Mouse (Mus musculus) MEL (cell line): Measurements from ENCODE around the gene Ppp1r8. TPM values are rescaled to one million over a fixed set of nuclear protein-coding genes. Genes with fewer than 3 reads are reported as not detected.
A peak's percentile ranks its signal among the peaks of the same experiment; 100 is the strongest.
"Not testable (repeated sequence)": the region's sequence is repeated elsewhere in the genome, so short reads cannot be mapped to it uniquely, and the experiment has no call there.

Experiments used
- DNase-seq: peaks from one replicate; pipeline ENCODE4 v3.0.0; 2011; ENCODE audit warnings: low read depth, low spot score
- H3K27ac ChIP-seq: 2 replicates; pipeline ENCODE4 v1.5.1; 2012; ENCODE audit warnings: low read depth, mild to moderate bottlenecking, control low read depth, low read length, moderate library complexity; ENCODE audit not compliant: control insufficient read depth
- H3K27me3 ChIP-seq, 2 experiments: fragments of 150-350 bp in 1 of 2; sonication (generic) in 1 of 2; 2 replicates each; pipeline ENCODE4 v1.6.1; 2012; ENCODE audit warnings: low read length in 2 of 2, mild to moderate bottlenecking in 2 of 2, improper control_type of control experiment in 1 of 2, moderate library complexity in 1 of 2; ENCODE audit not compliant: insufficient read depth in 2 of 2, control insufficient read depth in 1 of 2
- H3K36me3 ChIP-seq, 2 experiments: 2 replicates each; pipeline ENCODE4 v1.6.1; 2012 to 2014; ENCODE audit warnings: low read length in 2 of 2, improper control_type of control experiment in 1 of 2, inconsistent platforms in 1 of 2, mild to moderate bottlenecking in 1 of 2; ENCODE audit not compliant: insufficient read depth in 2 of 2, control insufficient read depth in 1 of 2
- H3K4me1 ChIP-seq, 2 experiments: fragments of 150-350 bp in 1 of 2; sonication (generic) in 1 of 2; 2 replicates each; pipeline ENCODE4 v1.6.1; 2012; ENCODE audit warnings: low read length in 2 of 2, improper control_type of control experiment in 1 of 2, mild to moderate bottlenecking in 1 of 2; ENCODE audit not compliant: insufficient read depth in 2 of 2, control insufficient read depth in 1 of 2
- H3K4me3 ChIP-seq, 2 experiments: fragments of 150-350 bp in 1 of 2; sonication (generic) in 1 of 2; 2 replicates each; pipeline ENCODE4 v1.5.1; 2012; ENCODE audit warnings: low read depth in 2 of 2, low read length in 2 of 2, mild to moderate bottlenecking in 2 of 2, moderate library complexity in 2 of 2, control low read depth in 1 of 2, improper control_type of control experiment in 1 of 2; ENCODE audit not compliant: control insufficient read depth in 1 of 2, insufficient read depth in 1 of 2
- H3K79me2 ChIP-seq: 2 replicates; pipeline ENCODE4 v1.6.1; 2012; ENCODE audit warnings: mild to moderate bottlenecking, low read length, moderate library complexity; ENCODE audit not compliant: control insufficient read depth, poor library complexity, insufficient read depth
- H3K9ac ChIP-seq: 2 replicates; pipeline ENCODE4 v1.6.1; 2012; ENCODE audit warnings: low read depth, mild to moderate bottlenecking, control low read depth, low read length, moderate library complexity; ENCODE audit not compliant: control insufficient read depth, poor library complexity, severe bottlenecking
- H3K9me3 ChIP-seq: fragments of 150-350 bp; sonication (generic); replicated peaks from 2 replicates; pipeline ENCODE4 v1.6.1; 2012; ENCODE audit warnings: mild to moderate bottlenecking, low read length, improper control_type of control experiment, moderate library complexity; ENCODE audit not compliant: insufficient read depth
- CHD1 ChIP-seq: IDR thresholded peaks from 2 replicates; pipeline ENCODE4 v1.6.1; 2012; ENCODE audit warnings: low read depth, mild to moderate bottlenecking, inconsistent platforms, low read length, improper control_type of control experiment
- CTCF ChIP-seq, 3 experiments: IDR thresholded peaks in 2 of 3; conservative IDR thresholded peaks in 1 of 3; 2 replicates each; pipeline ENCODE4 v1.5.1; 2011 to 2012; ENCODE audit warnings: low read length in 3 of 3, low read depth in 2 of 3, mild to moderate bottlenecking in 2 of 3, improper control_type of control experiment in 1 of 3, inconsistent platforms in 1 of 3, mixed read lengths in 1 of 3, moderate library complexity in 1 of 3; ENCODE audit not compliant: control insufficient read depth in 1 of 3, insufficient read depth in 1 of 3, poor library complexity in 1 of 3, severe bottlenecking in 1 of 3
- E2F4 ChIP-seq: IDR thresholded peaks from 2 replicates; pipeline ENCODE4 v1.6.1; 2011; ENCODE audit warnings: low read depth, low read length, improper control_type of control experiment, borderline replicate concordance
- ETS1 ChIP-seq: IDR thresholded peaks from 2 replicates; pipeline ENCODE4 v1.6.1; 2012; ENCODE audit warnings: low read depth, mild to moderate bottlenecking, inconsistent platforms, low read length, improper control_type of control experiment, moderate library complexity
- MAFK ChIP-seq: IDR thresholded peaks from 2 replicates; pipeline ENCODE4 v1.6.1; 2011; ENCODE audit warnings: low read depth, mild to moderate bottlenecking, low read length, improper control_type of control experiment, borderline replicate concordance
- MYC ChIP-seq: IDR thresholded peaks from 2 replicates; pipeline ENCODE4 v1.6.1; 2011; ENCODE audit warnings: low read depth, mild to moderate bottlenecking, low read length, improper control_type of control experiment, moderate library complexity
- SIN3A ChIP-seq: IDR thresholded peaks from 2 replicates; pipeline ENCODE4 v1.6.1; 2012; ENCODE audit warnings: low read length, improper control_type of control experiment, inconsistent platforms
- TBP ChIP-seq: IDR thresholded peaks from 2 replicates; pipeline ENCODE4 v1.8.0; 2011; ENCODE audit warnings: low read depth, low read length, improper control_type of control experiment
- TCF12 ChIP-seq: IDR thresholded peaks from 2 replicates; pipeline ENCODE4 v1.6.1; 2014; ENCODE audit warnings: low read depth, mild to moderate bottlenecking, inconsistent platforms, low read length, improper control_type of control experiment, moderate library complexity
- ZNF384 ChIP-seq: IDR thresholded peaks from 2 replicates; pipeline ENCODE4 v1.6.1; 2012; ENCODE audit warnings: low read depth, mild to moderate bottlenecking, inconsistent platforms, low read length, improper control_type of control experiment
- polyA plus RNA-seq, 2 experiments: library from polyadenylated mRNA; stranded (reverse) in 1 of 2; unstranded in 1 of 2; fragments of >175 nt in 1 of 2; fragments of >200 nt in 1 of 2; gene quantifications; 2 replicates each; pipeline versions ENCODE4 v1.2.1 to v1.2.4; 2012; ENCODE audit warnings: low replicate concordance in 2 of 2, low read depth in 1 of 2; ENCODE audit not compliant: insufficient read length in 2 of 2, insufficient read depth in 1 of 2, missing spikeins in 1 of 2
- total RNA-seq: library from RNA; depleted of rRNA; stranded (reverse); fragments of 300-350 nt; gene quantifications from 2 replicates; pipeline ENCODE4 v1.2.3, GENCODE M21; 2012

Ppp1r8 gene
- total and polyA plus RNA-seq, 3 experiments = 83.6 to 103 TPM; not detected in 1

DNA sequence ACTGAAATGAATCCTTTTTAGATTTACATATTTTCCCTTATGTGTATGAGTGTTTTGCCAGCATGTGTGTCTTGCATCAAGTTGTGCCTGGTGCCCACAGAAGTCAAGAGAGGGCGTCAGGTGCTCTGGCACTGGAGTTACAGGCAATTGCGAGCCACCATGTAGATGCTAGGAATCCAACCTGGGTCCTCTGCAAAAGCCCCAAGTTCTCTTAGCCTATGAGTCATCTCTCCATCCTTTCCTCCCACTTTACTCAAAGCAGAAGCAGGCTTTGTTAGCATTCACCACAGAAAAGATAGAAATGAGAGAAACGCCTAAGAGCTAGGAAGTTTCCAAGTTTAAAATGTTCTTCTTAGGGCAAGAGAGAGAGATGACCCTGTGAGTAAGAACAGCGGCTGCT lies 43.1 kb downstream of the Ppp1r8 start:
- Histone ChIP-seq H3K4me3 (no peak overlapping the region), H3K9ac (no peak overlapping the region), H3K27me3 (no peaks in the 10 kb centered on the region)
- peak; percentile 43 for DNase-seq
- no peak for TF ChIP-seq ETS1
- TF ChIP-seq ZNF384 = no peak
- TF ChIP-seq, all 39 proteins: peak for 0
- Histone ChIP-seq H3K36me3 (peaks cover 0 to 20% of the 10 kb centered on the region in 2 experiments; a peak in 2 of 4 replicates), H3K9me3 (no peaks in the 10 kb centered on the region), H3K79me2 (no peaks in the 10 kb centered on the region; the same call in 1 of the 2 replicates), H3K27ac (no peak overlapping the region), H3K4me1 (peaks cover 10 to 36% of the 10 kb centered on the region in 2 experiments)

DNA sequence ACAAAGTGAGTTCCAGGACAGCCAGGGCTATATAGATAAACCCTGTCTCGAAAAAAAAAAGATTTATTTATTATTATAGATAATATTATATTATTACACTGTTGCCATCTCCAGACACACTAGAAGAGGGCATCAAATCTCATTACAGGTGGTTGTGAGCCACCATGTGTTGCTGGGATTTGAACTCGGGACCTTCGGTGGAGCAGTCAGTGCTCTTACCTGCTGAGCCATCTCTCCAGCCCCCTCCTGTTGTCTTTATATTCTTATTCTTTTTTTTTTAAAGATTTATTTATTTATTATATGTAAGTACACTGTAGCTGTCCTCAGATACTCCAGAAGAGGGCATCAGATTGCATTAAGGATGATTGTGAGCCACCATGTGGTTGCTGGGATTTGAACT lies 44.3 kb downstream of the Ppp1r8 start:
- H3K79me2 ChIP-seq, H3K9ac ChIP-seq, H3K27ac ChIP-seq, DNase-seq, H3K27me3 ChIP-seq, H3K4me3 ChIP-seq, H3K9me3 ChIP-seq: not testable (repeated sequence)
- Histone ChIP-seq H3K4me1 (peaks cover 10 to 43% of the 10 kb centered on the region in 2 experiments; a peak in 3 of 4 replicates), H3K36me3 (peaks cover 0 to 14% of the 10 kb centered on the region in 2 experiments; a peak in 2 of 4 replicates)
- peak; percentile 61; the same call in 1 of the 2 replicates for TF ChIP-seq TBP

DNA sequence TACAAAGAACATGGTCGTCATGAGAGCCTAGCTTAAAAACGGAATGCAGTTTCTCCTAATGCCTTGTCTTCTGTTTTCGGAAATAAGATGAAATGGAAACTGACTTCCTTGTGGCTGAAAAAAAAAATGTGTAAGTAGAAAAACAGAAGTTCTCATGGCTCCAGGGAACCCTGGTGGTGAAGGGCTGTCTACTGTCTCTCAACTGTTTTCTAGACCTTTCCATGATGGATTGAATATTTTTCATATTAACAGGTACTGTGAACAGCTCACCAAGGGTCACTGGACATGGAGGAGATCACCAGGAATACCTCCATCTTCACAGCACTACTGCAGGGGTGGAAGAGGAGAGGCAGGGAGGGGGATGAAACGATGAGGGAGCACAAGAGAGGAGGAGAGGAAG lies 44.9 kb downstream of the Ppp1r8 start:
- H3K9me3 ChIP-seq = no peaks in the 10 kb centered on the region
- H3K36me3 ChIP-seq = peaks cover 0 to 14% of the 10 kb centered on the region in 2 experiments; a peak in 2 of 4 replicates
- H3K27ac ChIP-seq = peak overlapping the region; percentile 55
- peak; percentile 74 for DNase-seq
- H3K27me3 ChIP-seq = no peaks in the 10 kb centered on the region
- TF ChIP-seq CHD1 (no peak), CTCF (IDR thresholded peaks at IDR 0.05 in 2 of 3, conservative IDR thresholded peaks at IDR 0.05 in 1 of 3; ENCODE audit: control insufficient read depth in 1 of 3, insufficient read depth in 1 of 3, low read depth in 2 of 3, low read length in 3 of 3, poor library complexity in 1 of 3, severe bottlenecking in 1 of 3) (peak in 2 of 3 experiments; percentile 9 to 12; a peak in 1 of 6 replicates), E2F4 (no peak), SIN3A (0 out of 2 replicates have a peak, but pooled peaks have one; percentile 24), ZNF384 (peak; percentile 91), MAFK (no peak), MYC (0 out of 2 replicates have a peak, but pooled peaks have one; percentile 24), TCF12 (no peak), TBP (no peak)
- TF ChIP-seq, all 39 proteins: peak for 4
- Histone ChIP-seq H3K9ac (peak overlapping the region; percentile 47), H3K4me1 (peaks cover 10 to 45% of the 10 kb centered on the region in 2 experiments; a peak in 3 of 4 replicates), H3K79me2 (no peaks in the 10 kb centered on the region; the same call in 1 of the 2 replicates), H3K4me3 (peak overlapping the region; percentile 44 to 48)
